8 mouse cellular contexts compared by ENCODE assay signal in genomic region chr2:23068370-23068737, GRCm38 (mm10). TPM values are rescaled to one million over a fixed set of nuclear protein-coding genes. Genes with fewer than 3 reads are reported as not detected.
DNase-seq lines count a peak whose midpoint lies in the region; ATAC-seq and TF ChIP-seq lines count a peak whose summit lies in the region.

No protein-coding gene starts in this region.

- no peaks in the 10 kb centered on the region for H3K4me1 ChIP-seq in heart, embryonic 16.5 days (ENCODE audit: control insufficient read depth, insufficient read depth, low read length)
- peaks cover 4% of the 10 kb centered on the region; the same call in 1 of the 2 replicates for H3K4me1 ChIP-seq in forebrain, postnatal 0 days (ENCODE audit: insufficient read depth)
- H3K4me1 ChIP-seq in liver, embryonic 15.5 days (replicated peaks) = peaks cover 16% of the 10 kb centered on the region

- H3K36me3 ChIP-seq in heart, embryonic 16.5 days (ENCODE audit: control insufficient read depth, insufficient read depth) = peaks cover under 1% of the 10 kb centered on the region; the same call in 1 of the 2 replicates
- H3K36me3 ChIP-seq in forebrain, postnatal 0 days (ENCODE audit: insufficient read depth) = peaks cover under 1% of the 10 kb centered on the region; the same call in 1 of the 2 replicates
- H3K36me3 ChIP-seq in liver, embryonic 15.5 days (replicated peaks) = 0 out of 2 replicates have a peak, but pooled peaks cover 7% of the 10 kb centered on the region

- no peak for DNase-seq in heart, adult 8-10 months (ENCODE audit: low spot score)
- no peak for DNase-seq in forebrain, postnatal 0 days
- DNase-seq in left cerebral cortex, postnatal 14 days (ENCODE audit: low spot score in 2 of 2) = no peak
- DNase-seq in left cerebral cortex, postnatal 10 days (ENCODE audit: extremely low spot score in 1 of 2, low spot score in 2 of 2) = no peak
- DNase-seq in layer of hippocampus, adult 9-10 months (ENCODE audit: low spot score) = no peak

- H3K9ac ChIP-seq in heart, embryonic 16.5 days (ENCODE audit: low read length) = peak overlapping the region; percentile 91
- H3K9ac ChIP-seq in forebrain, postnatal 0 days = peak overlapping the region; percentile 86
- H3K9ac ChIP-seq in liver, embryonic 15.5 days = peak overlapping the region; percentile 74

- H3K27me3 ChIP-seq in heart, embryonic 16.5 days (ENCODE audit: control insufficient read depth, insufficient read depth, low read length) = no peaks in the 10 kb centered on the region
- H3K27me3 ChIP-seq in forebrain, postnatal 0 days (ENCODE audit: insufficient read depth, low read length) = no peaks in the 10 kb centered on the region
- H3K27me3 ChIP-seq in liver, embryonic 15.5 days = no peaks in the 10 kb centered on the region

- ATAC-seq in heart, embryonic 16.5 days (replicated peaks; ENCODE audit: extremely low read depth, insufficient read depth, low FRiP score) = peak; percentile 63
- ATAC-seq in activated CD4-positive, CD25-positive, alpha-beta regulatory T cell, adult 4 months = peak; percentile 4
- peak; percentile 62 for ATAC-seq in forebrain, postnatal 0 days
- ATAC-seq in liver, embryonic 15.5 days (ENCODE audit: insufficient read depth) = peak; percentile 63

- H3K9me3 ChIP-seq in heart, embryonic 16.5 days (replicated peaks; ENCODE audit: control insufficient read depth, low read length) = no peaks in the 10 kb centered on the region
- H3K9me3 ChIP-seq in forebrain, postnatal 0 days (ENCODE audit: low read length) = no peaks in the 10 kb centered on the region
- H3K9me3 ChIP-seq in liver, embryonic 15.5 days (replicated peaks) = no peaks in the 10 kb centered on the region

- WGBS in heart, embryonic 16.5 days = under 1% methylated on average over 21 of the region's 21 CpGs
- 4% methylated on average over 21 of the region's 21 CpGs for WGBS in forebrain, postnatal 0 days
- under 1% methylated on average over 21 of the region's 21 CpGs for WGBS in liver, embryonic 15.5 days (ENCODE audit: insufficient replicate concordance)

- peak overlapping the region; percentile 93 for H3K4me2 ChIP-seq in heart, embryonic 16.5 days (ENCODE audit: low read depth, low read length)
- peak overlapping the region; percentile 98 for H3K4me2 ChIP-seq in forebrain, postnatal 0 days (ENCODE audit: low read depth)
- H3K4me2 ChIP-seq in liver, embryonic 15.5 days = peak overlapping the region; percentile 85

- peak overlapping the region; percentile 95 for H3K27ac ChIP-seq in heart, embryonic 16.5 days (ENCODE audit: low read length)
- peak overlapping the region; percentile 96 for H3K27ac ChIP-seq in forebrain, postnatal 0 days (ENCODE audit: low read depth, low read length)
- H3K27ac ChIP-seq in liver, embryonic 15.5 days (replicated peaks) = peak overlapping the region; percentile 92

- intact Hi-C loops in left cerebral cortex, postnatal 14 days (cut with DNase I) = loop anchor here (2.0 kb wide), 1 partner anchor 174 kb away; the partner anchor contains the start of gene Pdss1
- intact Hi-C loops in left cerebral cortex, postnatal 10 days (cut with DNase I) = no loop called here

- TF ChIP-seq CTCF in forebrain, postnatal 0 days (IDR thresholded peaks at IDR 0.05; ENCODE audit: low read depth) = no peak

- peak overlapping the region; percentile 74 for H3K4me3 ChIP-seq in heart, embryonic 16.5 days (ENCODE audit: low read length)
- H3K4me3 ChIP-seq in forebrain, postnatal 0 days (ENCODE audit: low read depth, low read length) = peak overlapping the region; percentile 58
- H3K4me3 ChIP-seq in liver, embryonic 15.5 days (replicated peaks) = peak overlapping the region; percentile 82

RNA-seq across cellular contexts. Expression of gene Acbd5, which starts 0.4 kb away (rescaled TPM):
- polyA plus RNA-seq in heart, embryonic 16.5 days (2015; fragmentation: Nextera tagmentation; extraction: Ambion mirVana) = 25.2 and 27.7 TPM in 2 replicates
- 10 to 100 TPM; 23.9 to 26.8 (median 25.4) TPM for total RNA-seq in heart, adult 8-10 months (2022)
- polyA plus RNA-seq in activated CD4-positive, CD25-positive, alpha-beta regulatory T cell, adult 4 months (2017; shearing (Covaris generic)) = 10 to 100 TPM; 49.5 to 62.5 TPM
- total RNA-seq in forebrain, postnatal 0 days (2014; rRNA removed) = 49.2 and 50.1 TPM in 2 replicates
- 33.2 and 52.4 TPM in 2 replicates for polyA plus RNA-seq in forebrain, postnatal 0 days (2015; fragmentation: Nextera tagmentation; extraction: Ambion mirVana)
- polyA plus RNA-seq in liver, embryonic 15.5 days (2015; fragmentation: Nextera tagmentation; extraction: Ambion mirVana) = 16.3 and 16.5 TPM in 2 replicates
- total RNA-seq in left cerebral cortex, postnatal 14 days (2021) = 10 to 100 TPM; 72.0 to 74.9 TPM
- total RNA-seq in left cerebral cortex, postnatal 10 days (2021) = 10 to 100 TPM; 64.9 to 71.4 TPM

RNA-seq across cellular contexts. Expression of gene Abi1, which starts 28.3 kb away (rescaled TPM):
- 31.3 and 36.5 TPM in 2 replicates for polyA plus RNA-seq in heart, embryonic 16.5 days (2015; fragmentation: Nextera tagmentation; extraction: Ambion mirVana)
- total RNA-seq in heart, adult 8-10 months (2022) = 10 to 100 TPM; 21.1 to 21.9 (median 21.5) TPM
- polyA plus RNA-seq in activated CD4-positive, CD25-positive, alpha-beta regulatory T cell, adult 4 months (2017; shearing (Covaris generic)) = 100 to 1,000 TPM; 222 to 231 TPM
- total RNA-seq in forebrain, postnatal 0 days (2014; rRNA removed) = 141 and 154 TPM in 2 replicates
- 65.1 and 71.7 TPM in 2 replicates for polyA plus RNA-seq in forebrain, postnatal 0 days (2015; fragmentation: Nextera tagmentation; extraction: Ambion mirVana)
- 19.0 and 19.8 TPM in 2 replicates for polyA plus RNA-seq in liver, embryonic 15.5 days (2015; fragmentation: Nextera tagmentation; extraction: Ambion mirVana)
- total RNA-seq in left cerebral cortex, postnatal 14 days (2021) = 100 to 1,000 TPM; 137 to 140 TPM
- total RNA-seq in left cerebral cortex, postnatal 10 days (2021) = 100 to 1,000 TPM; 121 to 131 TPM

Comparison
In these comparisons a context has a peak if more than half of its experiments do, and no peak if none do; other contexts are left out.
1. ATAC-seq: peak in every context shown above with its lines; median percentile 63 in heart, embryonic 16.5 days; 63 in liver, embryonic 15.5 days; 62 in forebrain, postnatal 0 days; 4 in activated CD4-positive, CD25-positive, alpha-beta regulatory T cell, adult 4 months.